Mouse (Mus musculus) neural tube, embryonic 15.5 days (tissue): ENCODE measurements around the gene Sh3rf3. TPM values are rescaled to one million over a fixed set of nuclear protein-coding genes. Genes with fewer than 3 reads are reported as not detected.

Source experiments
- ATAC-seq: fragments of 200-750 bp; cut with Nextera tagmentation; 2 replicates; pipeline ENCODE4 v1.8.0; 2017; ENCODE audit warnings: mild to moderate bottlenecking, moderate TSS enrichment, moderate library complexity; ENCODE audit not compliant: low FRiP score
- H3K27ac ChIP-seq: fragments of 300-500 bp; sonication (generic); replicated peaks from 2 replicates; pipeline ENCODE4 v1.5.1; 2015; ENCODE audit warnings: mild to moderate bottlenecking, inconsistent platforms
- H3K27me3 ChIP-seq: fragments of 300-500 bp; sonication (generic); replicated peaks from 2 replicates; pipeline ENCODE4 v1.6.1; 2015; ENCODE audit warnings: inconsistent platforms
- H3K36me3 ChIP-seq: fragments of 300-500 bp; sonication (generic); 2 replicates; pipeline ENCODE4 v1.6.1; 2015; ENCODE audit warnings: inconsistent platforms
- H3K4me1 ChIP-seq: fragments of 300-500 bp; sonication (generic); 2 replicates; pipeline ENCODE4 v1.6.1; 2015; ENCODE audit warnings: inconsistent platforms
- H3K4me2 ChIP-seq: fragments of 300-500 bp; sonication (generic); 2 replicates; pipeline ENCODE4 v1.6.1; 2015; ENCODE audit warnings: inconsistent platforms, mild to moderate bottlenecking, moderate library complexity
- H3K4me3 ChIP-seq: fragments of 300-500 bp; sonication (generic); replicated peaks from 2 replicates; pipeline ENCODE4 v1.5.1; 2015; ENCODE audit warnings: mild to moderate bottlenecking, inconsistent platforms
- H3K9ac ChIP-seq: fragments of 300-500 bp; sonication (generic); replicated peaks from 2 replicates; pipeline ENCODE4 v1.6.1; 2015; ENCODE audit warnings: mild to moderate bottlenecking, inconsistent platforms
- H3K9me3 ChIP-seq: fragments of 300-500 bp; sonication (generic); replicated peaks from 2 replicates; pipeline ENCODE4 v1.6.1; 2016; ENCODE audit warnings: inconsistent platforms
- WGBS: fragments of 180-500 bp; shearing (Covaris S2); methylation state at CpG from one replicate; pipeline ENCODE4 v1.1.7; 2015; ENCODE audit warnings: mixed read lengths; 5-methylcytosine and 5-hydroxymethylcytosine counted together
- polyA plus RNA-seq: library from polyadenylated mRNA; unstranded; fragments of >200 nt; fragmentation: Nextera tagmentation; extraction: Ambion mirVana; gene quantifications from 2 replicates; pipeline ENCODE4 v1.2.1, GENCODE M21; 2015

Gene Sh3rf3
- polyA plus RNA-seq, 1 experiment from 2014 or later: 3.3 TPM

DNA sequence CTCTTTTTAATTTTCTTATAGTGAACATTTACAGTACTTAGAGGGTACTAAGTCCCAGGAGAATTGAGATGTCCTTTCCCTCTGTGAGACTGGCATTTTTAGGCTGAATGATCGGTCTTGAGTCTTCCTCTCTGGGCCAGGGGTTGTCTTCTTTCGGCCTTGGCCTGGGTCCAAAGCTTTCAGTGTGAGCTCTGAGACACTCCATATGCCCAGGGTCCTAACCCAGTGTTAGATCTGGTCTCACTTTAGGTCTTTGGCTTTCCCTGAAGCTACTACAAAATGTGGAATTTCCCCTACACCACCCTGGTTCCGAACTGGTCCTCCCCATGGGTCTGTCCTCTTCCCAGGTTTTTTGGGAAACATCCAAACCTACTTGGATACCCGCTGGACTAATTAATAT lies 155.1 kb downstream of the Sh3rf3 start:
- Histone ChIP-seq H3K27me3 (no peaks in the 10 kb centered on the region), H3K27ac (no peak overlapping the region), H3K36me3 (no peaks in the 10 kb centered on the region), H3K9me3 (no peaks in the 10 kb centered on the region), H3K4me2 (no peak overlapping the region), H3K4me3 (no peak overlapping the region), H3K4me1 (no peaks in the 10 kb centered on the region), H3K9ac (no peak overlapping the region)
- no peak for ATAC-seq
- WGBS: 86% methylated on average over 4 of the region's 4 CpGs

DNA sequence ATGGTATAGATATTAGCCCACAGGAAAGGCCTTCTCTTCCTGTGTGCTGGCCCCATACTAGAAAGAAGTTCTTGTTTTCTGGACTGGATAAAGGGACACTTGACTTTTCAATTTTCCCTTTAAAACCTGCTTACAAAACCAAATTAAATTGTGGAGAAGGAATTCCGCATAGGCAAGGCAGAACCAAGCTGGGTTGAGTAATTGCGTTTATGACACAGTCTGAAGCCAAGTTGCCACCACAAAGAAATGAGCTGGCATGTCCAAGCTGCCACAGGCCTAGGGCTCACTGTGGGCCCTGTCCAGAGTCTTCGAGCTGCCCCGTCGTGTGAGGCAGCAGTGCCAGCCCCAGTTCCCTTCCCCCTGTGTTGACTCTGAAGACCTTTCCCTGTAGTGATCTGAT lies 156.2 kb downstream of the Sh3rf3 start:
- ATAC-seq: no peak
- Histone ChIP-seq H3K9ac (no peak overlapping the region), H3K4me2 (no peak overlapping the region), H3K4me3 (no peak overlapping the region), H3K4me1 (no peaks in the 10 kb centered on the region), H3K9me3 (no peaks in the 10 kb centered on the region), H3K27me3 (no peaks in the 10 kb centered on the region), H3K27ac (no peak overlapping the region), H3K36me3 (no peaks in the 10 kb centered on the region)
- WGBS: 91% methylated on average over 5 of the region's 5 CpGs

- Histone ChIP-seq H3K4me1 (no peaks in the 10 kb centered on the region), H3K9me3 (no peaks in the 10 kb centered on the region), H3K9ac (no peak overlapping the region), H3K36me3 (no peaks in the 10 kb centered on the region), H3K27ac (no peak overlapping the region), H3K4me2 (no peak overlapping the region), H3K27me3 (no peaks in the 10 kb centered on the region), H3K4me3 (no peak overlapping the region)
- WGBS: 97% methylated on average over 1 of the region's 1 CpGs
- no peak for ATAC-seq
These were observed 159.0 kb downstream of the Sh3rf3 start for GRCm38 (mm10) chr10:58972115-58972514.

DNA sequence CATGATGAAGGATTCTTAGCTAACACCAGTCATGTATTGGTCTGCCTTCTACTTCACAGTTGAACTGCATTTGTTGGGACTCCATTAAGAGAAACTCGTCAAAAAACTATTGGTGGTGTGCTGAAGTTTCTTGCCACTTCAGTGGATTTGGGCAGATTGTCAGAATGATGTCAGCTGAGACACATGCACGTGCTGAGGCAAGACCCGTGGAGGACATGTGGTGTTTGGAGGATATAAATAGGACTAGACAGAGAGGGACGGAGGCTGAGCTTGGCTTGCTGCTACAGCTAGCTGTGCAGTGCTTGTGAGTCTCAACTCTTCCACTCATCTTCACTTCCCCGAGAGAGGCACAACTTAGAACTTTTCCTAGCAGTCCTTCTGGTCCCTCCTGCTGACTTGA lies 161.0 kb downstream of the Sh3rf3 start:
- H3K4me2 ChIP-seq: no peak overlapping the region
- H3K27me3 ChIP-seq: no peaks in the 10 kb centered on the region
- ATAC-seq: no peak
- H3K4me3 ChIP-seq: no peak overlapping the region
- no peaks in the 10 kb centered on the region for H3K36me3 ChIP-seq
- H3K9ac ChIP-seq: no peak overlapping the region
- no peaks in the 10 kb centered on the region for H3K9me3 ChIP-seq
- WGBS: 82% methylated on average over 5 of the region's 5 CpGs
- 0 out of 2 replicates have a peak, but pooled peaks cover 2% of the 10 kb centered on the region for H3K4me1 ChIP-seq
- H3K27ac ChIP-seq: no peak overlapping the region

- no peaks in the 10 kb centered on the region for H3K27me3 ChIP-seq
- H3K4me1 ChIP-seq: peaks cover 19% of the 10 kb centered on the region
- H3K27ac ChIP-seq: no peak overlapping the region
- no peak overlapping the region for H3K9ac ChIP-seq
- H3K4me3 ChIP-seq: no peak overlapping the region
- peak; percentile 68 for ATAC-seq
- 9% methylated on average over 7 of the region's 7 CpGs for WGBS
- H3K36me3 ChIP-seq: no peaks in the 10 kb centered on the region
- H3K4me2 ChIP-seq: no peak overlapping the region
- H3K9me3 ChIP-seq: no peaks in the 10 kb centered on the region
These were observed 166.3 kb downstream of the Sh3rf3 start for GRCm38 (mm10) chr10:58979320-58979959.

- no peak overlapping the region for H3K4me3 ChIP-seq
- H3K27ac ChIP-seq: 0 out of 2 replicates have a peak overlapping the region, but pooled peaks have one; percentile 18
- H3K36me3 ChIP-seq: no peaks in the 10 kb centered on the region
- no peak for ATAC-seq
- H3K9ac ChIP-seq: no peak overlapping the region
- 78% methylated on average over 9 of the region's 9 CpGs for WGBS
- H3K27me3 ChIP-seq: no peaks in the 10 kb centered on the region
- no peak overlapping the region for H3K4me2 ChIP-seq
- H3K9me3 ChIP-seq: no peaks in the 10 kb centered on the region
- H3K4me1 ChIP-seq: peaks cover 19% of the 10 kb centered on the region
These were observed 168.6 kb downstream of the Sh3rf3 start for GRCm38 (mm10) chr10:58981674-58982329.

GRCm38 (mm10) chr10:58982546-58983154 lies 169.5 kb downstream of the Sh3rf3 start:
- Histone ChIP-seq H3K4me3 (no peak overlapping the region), H3K27me3 (no peaks in the 10 kb centered on the region), H3K9me3 (no peaks in the 10 kb centered on the region), H3K9ac (no peak overlapping the region), H3K4me2 (no peak overlapping the region), H3K36me3 (no peaks in the 10 kb centered on the region), H3K27ac (no peak overlapping the region), H3K4me1 (peaks cover 19% of the 10 kb centered on the region)
- 34% methylated on average over 5 of the region's 5 CpGs for WGBS
- ATAC-seq: no peak

- WGBS: 77% methylated on average over 3 of the region's 3 CpGs
- H3K27me3 ChIP-seq: no peaks in the 10 kb centered on the region
These were observed 178.5 kb downstream of the Sh3rf3 start for GRCm38 (mm10) chr10:58991611-58992010.

DNA sequence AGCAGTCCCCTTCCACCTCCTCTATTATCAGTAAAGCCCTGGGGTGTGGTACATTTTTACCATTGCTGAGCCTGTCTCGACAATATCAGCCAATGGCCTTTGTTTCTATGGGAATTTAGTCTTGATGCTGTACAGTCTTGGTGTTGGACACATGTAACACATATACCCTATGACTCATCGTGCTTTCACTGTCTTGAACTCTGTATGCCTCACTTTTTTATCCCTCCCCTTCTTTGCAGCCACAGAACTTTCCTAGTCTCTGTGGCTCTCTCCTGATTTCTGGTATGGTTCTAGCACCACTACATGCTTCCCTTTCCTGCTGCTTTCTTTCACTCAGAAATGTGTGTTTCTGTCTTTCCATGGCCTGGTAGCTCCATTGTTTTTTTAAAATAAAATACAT lies 181.6 kb downstream of the Sh3rf3 start:
- no peaks in the 10 kb centered on the region for H3K9me3 ChIP-seq
- no peak overlapping the region for H3K4me3 ChIP-seq
- H3K36me3 ChIP-seq: no peaks in the 10 kb centered on the region
- H3K27me3 ChIP-seq: no peaks in the 10 kb centered on the region
- H3K27ac ChIP-seq: no peak overlapping the region
- no peak overlapping the region for H3K9ac ChIP-seq
- 85% methylated on average over 2 of the region's 2 CpGs for WGBS
- no peak overlapping the region for H3K4me2 ChIP-seq
- no peaks in the 10 kb centered on the region for H3K4me1 ChIP-seq
- no peak for ATAC-seq

More at GRCm38 (mm10) chr10:58991611-58992010, 178.5 kb downstream of the Sh3rf3 start:
- ATAC-seq: no peak
- H3K4me1 ChIP-seq: no peaks in the 10 kb centered on the region
- H3K27ac ChIP-seq: no peak overlapping the region
- no peak overlapping the region for H3K4me2 ChIP-seq
- H3K9me3 ChIP-seq: no peaks in the 10 kb centered on the region
- H3K36me3 ChIP-seq: no peaks in the 10 kb centered on the region
- H3K4me3 ChIP-seq: no peak overlapping the region
- no peak overlapping the region for H3K9ac ChIP-seq

DNA sequence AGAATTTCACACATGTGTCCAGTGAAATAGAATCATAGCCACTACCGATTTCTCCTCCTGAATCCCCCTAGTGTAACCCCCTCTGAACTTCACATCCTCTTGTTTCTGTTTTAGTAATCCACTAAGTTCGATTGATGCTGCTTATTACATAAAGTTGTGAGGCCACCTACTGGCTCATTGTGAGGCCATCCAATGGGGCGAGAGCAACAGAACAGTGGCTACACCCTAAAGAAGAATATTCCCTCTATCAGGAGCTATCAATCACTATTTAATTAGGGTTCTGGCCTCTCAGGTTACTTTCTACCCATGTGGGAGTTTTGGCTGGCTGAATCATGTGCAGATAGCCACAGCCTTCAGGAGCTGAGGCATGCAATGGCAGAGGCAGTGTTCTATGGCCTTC lies 182.0 kb downstream of the Sh3rf3 start:
- H3K4me1 ChIP-seq: no peaks in the 10 kb centered on the region
- no peak overlapping the region for H3K9ac ChIP-seq
- no peaks in the 10 kb centered on the region for H3K27me3 ChIP-seq
- H3K9me3 ChIP-seq: no peaks in the 10 kb centered on the region
- 68% methylated on average over 3 of the region's 3 CpGs for WGBS
- no peak overlapping the region for H3K4me3 ChIP-seq
- H3K36me3 ChIP-seq: no peaks in the 10 kb centered on the region
- no peak overlapping the region for H3K4me2 ChIP-seq
- no peak overlapping the region for H3K27ac ChIP-seq
- no peak for ATAC-seq

- H3K4me3 ChIP-seq: no peak overlapping the region
- no peaks in the 10 kb centered on the region for H3K27me3 ChIP-seq
- H3K9me3 ChIP-seq: no peaks in the 10 kb centered on the region
- H3K27ac ChIP-seq: no peak overlapping the region
- H3K4me1 ChIP-seq: no peaks in the 10 kb centered on the region
- ATAC-seq: no peak
- WGBS: 83% methylated on average over 9 of the region's 9 CpGs
- no peak overlapping the region for H3K4me2 ChIP-seq
- no peak overlapping the region for H3K9ac ChIP-seq
- no peaks in the 10 kb centered on the region for H3K36me3 ChIP-seq
These were observed 189.2 kb downstream of the Sh3rf3 start for GRCm38 (mm10) chr10:59002361-59002760.

DNA sequence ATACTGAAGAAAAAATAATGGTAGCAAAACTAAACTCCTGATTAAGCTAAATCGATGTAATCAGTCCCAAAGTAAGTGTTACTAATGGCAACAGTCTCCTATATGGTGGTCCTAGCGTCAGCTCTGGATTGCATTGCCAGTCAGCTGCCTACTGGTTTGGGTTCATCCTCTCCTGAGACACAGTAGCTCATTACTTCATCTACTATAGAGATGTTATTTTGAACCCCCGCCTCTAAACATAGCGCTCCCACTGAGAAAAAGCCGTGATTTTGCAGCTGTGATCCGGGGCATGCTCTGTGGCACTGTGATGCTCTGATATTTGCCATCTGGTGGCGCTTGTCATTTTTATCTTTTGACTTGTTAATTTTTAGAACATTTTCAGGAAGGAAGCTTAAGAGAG lies 198.3 kb downstream of the Sh3rf3 start:
- Histone ChIP-seq H3K36me3 (no peaks in the 10 kb centered on the region), H3K27ac (no peak overlapping the region), H3K4me3 (no peak overlapping the region), H3K4me2 (no peak overlapping the region), H3K27me3 (no peaks in the 10 kb centered on the region), H3K4me1 (no peaks in the 10 kb centered on the region), H3K9me3 (no peaks in the 10 kb centered on the region), H3K9ac (no peak overlapping the region)
- no peak for ATAC-seq
- 75% methylated on average over 7 of the region's 7 CpGs for WGBS
